Mouse (Mus musculus) frontal cortex, adult (tissue): Measurements from ENCODE around the gene Tubgcp4.

Experiments used
- ATAC-seq: cut with Nextera tagmentation; 2 replicates; pipeline ENCODE4 v1.9.2; 2017; ENCODE audit warnings: mild to moderate bottlenecking, moderate library complexity, mixed read lengths; ENCODE audit not compliant: low TSS enrichment

Tubgcp4 gene

DNA sequence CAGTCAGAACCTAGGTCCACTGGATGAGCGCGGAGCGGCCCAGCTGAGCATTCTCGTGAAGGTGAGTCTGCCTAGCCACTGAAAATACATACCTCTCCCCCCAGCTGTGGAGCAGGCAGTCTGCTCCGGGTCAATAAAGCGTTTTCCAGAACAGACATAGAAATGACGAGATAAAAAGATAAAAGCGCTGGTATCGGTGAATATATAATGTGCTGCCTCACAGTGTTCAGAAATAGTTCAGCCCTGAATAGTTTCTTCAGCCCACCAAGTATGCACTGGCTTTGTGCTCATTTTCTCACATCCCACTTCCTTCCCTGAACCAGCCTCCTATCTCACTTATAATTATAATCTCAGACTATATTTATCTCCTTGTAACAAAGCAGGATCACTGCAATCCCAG lies 25.0 kb downstream of the Tubgcp4 start:
- ATAC-seq, result peak; percentile 83

DNA sequence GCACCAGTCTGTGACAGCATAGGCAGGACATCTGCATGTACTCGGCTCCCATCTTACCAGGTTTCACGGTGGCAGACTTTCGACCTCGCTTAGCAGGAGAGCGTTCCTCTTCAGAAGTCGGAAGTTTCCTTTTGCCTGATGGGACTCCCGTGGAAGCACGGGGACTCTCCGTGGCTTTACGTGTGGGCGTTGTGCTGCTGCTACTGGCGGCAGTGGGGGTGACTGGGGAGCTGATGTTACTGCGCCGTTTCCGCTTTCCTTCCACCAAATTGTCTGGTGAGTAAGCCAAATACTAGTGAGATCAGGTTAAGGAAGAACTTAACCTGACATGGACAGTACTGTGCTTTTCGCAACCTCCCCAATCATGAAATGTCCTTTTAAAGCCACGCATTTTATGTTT lies 33.8 kb downstream of the Tubgcp4 start:
- ATAC-seq, result peak; percentile 14; the same call in 1 of the 2 replicates

DNA sequence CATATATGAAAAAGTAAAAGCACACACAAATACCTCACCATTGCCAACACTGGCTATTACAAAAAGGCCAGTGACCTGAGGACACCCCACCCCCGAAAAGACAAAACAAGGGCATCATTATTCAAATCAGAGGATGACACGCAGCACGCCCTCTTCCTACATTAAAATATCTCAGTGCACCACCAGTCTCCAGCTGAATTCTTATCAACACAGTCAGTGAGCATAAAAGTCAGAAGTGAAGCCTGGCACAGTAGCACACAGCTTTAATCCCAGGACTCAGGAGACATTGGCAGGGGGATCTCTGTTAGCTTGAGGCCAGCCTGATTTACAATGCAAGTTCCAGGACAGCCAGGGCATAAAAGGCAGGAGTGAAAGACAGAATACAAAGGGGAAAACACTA lies 36.1 kb downstream of the Tubgcp4 start:
- no peak for ATAC-seq

DNA sequence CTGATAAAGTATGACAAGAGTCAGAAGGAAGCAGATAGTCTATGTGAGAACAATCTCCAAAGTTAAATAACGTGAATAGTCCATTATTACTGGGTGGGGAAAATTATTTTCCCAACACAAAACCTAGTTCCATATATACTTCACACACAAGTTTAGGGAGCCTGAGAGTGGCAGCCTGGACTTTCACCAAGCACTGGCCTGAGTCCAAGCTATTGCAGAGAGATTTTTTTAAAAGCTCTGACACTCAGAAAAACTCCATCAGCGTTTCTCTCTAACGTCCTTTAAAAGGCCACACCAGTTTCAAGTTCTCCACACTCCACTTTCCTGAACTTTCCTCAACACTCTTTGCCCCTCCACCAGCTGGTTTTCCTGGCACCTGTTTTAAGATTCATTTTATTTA lies 44.0 kb downstream of the Tubgcp4 start:
- ATAC-seq, result no peak

DNA sequence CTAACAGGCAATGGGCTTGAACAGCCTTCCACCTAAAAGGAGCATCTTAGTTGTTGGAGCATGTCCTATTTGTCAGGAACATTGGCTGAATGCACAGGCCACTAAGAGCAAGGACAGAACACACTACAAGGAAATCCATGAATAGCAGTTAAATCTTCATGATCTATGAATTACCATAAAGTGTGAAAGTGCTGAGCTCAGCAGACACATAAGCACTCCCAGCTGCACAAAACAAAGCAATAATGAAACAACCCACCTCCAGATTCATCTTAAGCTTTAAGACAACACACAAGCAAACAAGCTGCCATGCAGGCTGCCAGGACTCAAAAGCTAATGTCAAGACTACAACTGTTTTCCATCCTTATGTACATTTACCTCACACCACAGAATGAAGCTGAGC lies 48.7 kb downstream of the Tubgcp4 start:
- no peak for ATAC-seq

DNA sequence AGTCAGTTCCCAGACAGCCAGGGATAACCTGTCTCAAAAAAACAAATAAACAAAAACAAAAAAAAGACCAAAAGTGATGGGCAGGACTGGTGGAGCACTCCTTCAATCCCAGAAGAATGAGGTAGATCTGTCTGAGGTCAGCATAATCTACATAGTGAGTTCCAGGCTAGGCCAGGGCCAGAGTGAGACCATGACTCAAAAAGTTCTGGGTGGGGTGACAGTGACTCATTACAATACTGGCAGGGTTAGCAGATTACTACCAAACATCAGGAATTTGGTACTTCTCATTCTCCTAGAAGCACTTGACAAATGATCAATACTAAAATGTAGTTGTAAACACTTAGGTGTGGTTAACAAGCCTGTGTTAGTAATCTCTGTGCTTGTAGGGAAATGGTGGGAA lies 49.5 kb downstream of the Tubgcp4 start:
- no peak for ATAC-seq

DNA sequence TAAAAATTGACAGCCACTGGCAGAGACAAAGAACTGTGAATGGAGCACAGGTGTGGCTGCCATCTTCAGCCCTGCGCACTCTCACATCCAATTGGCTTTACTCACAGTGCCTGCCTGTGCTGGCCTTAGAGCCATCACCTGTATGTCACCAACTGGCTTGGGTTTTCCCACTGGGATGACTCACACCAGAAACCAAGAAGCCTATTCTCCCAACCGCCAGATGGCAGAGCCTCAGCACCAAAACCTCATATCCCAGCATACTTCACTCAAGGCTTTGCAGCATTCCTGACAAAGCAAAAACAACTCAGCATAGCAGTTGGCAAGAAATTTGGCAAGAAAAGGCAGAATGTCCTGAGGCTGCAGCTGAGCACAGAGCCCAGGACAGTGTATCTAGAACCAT lies 52.6 kb downstream of the Tubgcp4 start:
- ATAC-seq, result peak; percentile 92

DNA sequence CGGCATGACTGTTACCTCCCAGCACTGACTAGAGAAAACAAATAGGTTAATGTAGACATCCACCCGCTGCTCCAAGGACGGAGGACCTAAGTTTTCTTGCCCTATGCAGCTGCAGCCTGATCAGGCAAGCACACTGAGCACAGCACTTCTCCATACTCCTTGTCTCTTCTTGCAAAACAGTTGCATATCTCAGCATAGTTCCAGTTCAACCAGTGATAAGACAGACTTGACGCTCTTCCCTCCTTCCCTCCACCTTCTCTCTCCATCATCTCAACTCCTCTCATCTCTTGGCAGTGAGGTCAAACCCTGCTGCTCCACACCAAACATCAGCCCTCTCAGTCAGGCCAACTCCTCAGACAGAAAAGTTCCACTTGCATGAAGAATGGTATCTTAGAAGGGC lies 57.7 kb downstream of the Tubgcp4 start:
- ATAC-seq, result no peak

DNA sequence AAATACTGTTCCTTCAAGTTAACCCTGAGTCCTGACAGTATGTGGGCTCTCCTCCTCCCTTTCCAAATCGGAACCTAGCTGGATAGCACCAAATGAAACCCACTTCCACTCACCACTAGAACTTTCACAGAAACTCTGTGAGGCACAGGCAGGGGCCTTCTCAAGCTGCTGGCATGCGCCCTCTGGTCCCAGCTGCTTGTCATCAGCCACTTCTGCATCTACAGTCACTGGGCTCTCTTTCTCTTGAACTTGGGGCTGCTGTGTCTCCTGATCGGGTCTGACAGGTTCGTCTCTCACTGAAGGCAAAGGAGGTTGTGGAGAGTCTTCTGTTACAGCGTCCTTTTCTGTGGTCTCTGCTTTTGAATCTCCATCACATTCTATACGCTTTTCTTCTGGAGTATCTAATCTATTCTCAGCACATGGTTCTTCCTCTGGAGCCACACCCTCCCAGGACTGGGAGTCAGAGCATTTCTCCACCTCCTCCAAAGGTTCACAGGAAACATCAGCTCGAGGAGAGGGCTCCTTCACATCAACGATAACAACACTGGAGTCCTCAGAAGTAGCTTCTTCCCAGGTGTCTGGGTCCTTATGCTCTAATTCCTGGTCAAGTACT lies 65.1 kb downstream of the Tubgcp4 start:
- ATAC-seq, result no peak

DNA sequence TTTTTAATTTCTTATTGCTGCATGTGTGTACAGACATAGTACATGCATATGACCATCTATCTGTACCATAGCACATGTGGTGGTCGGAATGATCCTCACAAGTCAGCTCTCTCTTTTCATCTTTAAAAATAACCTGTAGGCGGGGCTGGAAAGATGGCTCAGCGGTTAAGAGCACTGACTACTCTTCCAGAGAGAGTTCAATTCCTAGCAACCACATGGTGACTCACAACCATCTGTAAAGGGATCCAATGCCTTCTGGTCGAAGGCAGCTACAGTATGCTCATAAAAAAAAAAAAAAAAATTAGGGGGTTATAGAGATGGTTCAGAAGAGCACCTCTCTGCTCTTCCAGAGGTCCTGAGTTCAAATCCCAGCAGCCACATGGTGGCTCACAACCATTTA lies 69.0 kb downstream of the Tubgcp4 start:
- no peak for ATAC-seq

DNA sequence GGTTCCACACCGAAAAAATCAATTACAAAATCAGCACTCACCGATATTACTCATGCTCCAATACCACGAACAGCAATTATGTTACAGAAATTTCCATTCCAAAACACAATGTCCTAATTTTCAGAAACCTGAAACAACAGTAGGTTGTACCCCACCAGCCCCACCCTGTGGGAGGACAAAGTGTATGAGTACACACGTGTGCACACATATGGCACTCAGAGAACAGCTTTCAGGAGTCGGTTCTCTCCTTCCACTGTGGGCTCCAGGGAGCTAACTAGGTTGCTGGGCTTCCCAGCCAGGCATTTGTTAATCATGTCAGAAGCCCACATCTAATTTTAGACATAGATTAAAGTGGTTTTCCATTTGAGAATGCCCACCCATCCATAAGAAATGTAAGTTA lies 73.6 kb downstream of the Tubgcp4 start:
- peak; percentile 76 for ATAC-seq
